Mouse (Mus musculus): ENCODE results near the gene Tmc8. TPM values are rescaled to one million over a fixed set of nuclear protein-coding genes. Genes with fewer than 3 reads are reported as not detected.

The Tmc8 gene
- polyA plus RNA-seq, 1 experiment from 2014 or later = 0.99 TPM

GRCm38 (mm10) chr11:117751544-117751943 lies 30.3 kb upstream of the Tmc8 start:
- ATAC-seq = no peak
- Histone ChIP-seq H3K36me3 (ENCODE audit: control insufficient read depth, insufficient read depth) (peaks cover 61% of the 10 kb centered on the region), H3K4me1 (replicated peaks; ENCODE audit: control insufficient read depth, insufficient read depth, low read length) (no peaks in the 10 kb centered on the region), H3K27me3 (replicated peaks; ENCODE audit: control insufficient read depth, insufficient read depth, low read length) (no peaks in the 10 kb centered on the region), H3K9ac (replicated peaks; ENCODE audit: low read depth, low read length) (no peak overlapping the region), H3K4me2 (ENCODE audit: low read length) (no peak overlapping the region), H3K4me3 (replicated peaks; ENCODE audit: low read length) (no peak overlapping the region), H3K27ac (ENCODE audit: low read length) (no peak overlapping the region), H3K9me3 (ENCODE audit: control insufficient read depth, low read length) (no peaks in the 10 kb centered on the region)
- 83% methylated on average over 6 of the region's 6 CpGs for WGBS

- H3K27me3 ChIP-seq (replicated peaks; ENCODE audit: control insufficient read depth, insufficient read depth, low read length) = no peaks in the 10 kb centered on the region
- 92% methylated on average over 7 of the region's 7 CpGs for WGBS
- peaks cover 56% of the 10 kb centered on the region for H3K36me3 ChIP-seq (ENCODE audit: control insufficient read depth, insufficient read depth)
- no peaks in the 10 kb centered on the region for H3K9me3 ChIP-seq (ENCODE audit: control insufficient read depth, low read length)
- ATAC-seq = no peak
- H3K4me2 ChIP-seq (ENCODE audit: low read length) = no peak overlapping the region
- no peaks in the 10 kb centered on the region for H3K4me1 ChIP-seq (replicated peaks; ENCODE audit: control insufficient read depth, insufficient read depth, low read length)
- H3K4me3 ChIP-seq (replicated peaks; ENCODE audit: low read length) = no peak overlapping the region
- H3K27ac ChIP-seq (ENCODE audit: low read length) = no peak overlapping the region
- H3K9ac ChIP-seq (replicated peaks; ENCODE audit: low read depth, low read length) = no peak overlapping the region
Observed at GRCm38 (mm10) chr11:117755891-117756290, 26.0 kb upstream of the Tmc8 start.

GRCm38 (mm10) chr11:117759267-117759666 lies 22.6 kb upstream of the Tmc8 start:
- ATAC-seq = no peak
- no peak overlapping the region for H3K4me2 ChIP-seq (ENCODE audit: low read length)
- H3K4me1 ChIP-seq (replicated peaks; ENCODE audit: control insufficient read depth, insufficient read depth, low read length) = no peaks in the 10 kb centered on the region
- no peak overlapping the region for H3K4me3 ChIP-seq (replicated peaks; ENCODE audit: low read length)
- H3K27me3 ChIP-seq (replicated peaks; ENCODE audit: control insufficient read depth, insufficient read depth, low read length) = no peaks in the 10 kb centered on the region
- 93% methylated on average over 10 of the region's 10 CpGs for WGBS
- peaks cover 45% of the 10 kb centered on the region for H3K36me3 ChIP-seq (ENCODE audit: control insufficient read depth, insufficient read depth)
- no peak overlapping the region for H3K9ac ChIP-seq (replicated peaks; ENCODE audit: low read depth, low read length)
- no peaks in the 10 kb centered on the region for H3K9me3 ChIP-seq (ENCODE audit: control insufficient read depth, low read length)
- no peak overlapping the region for H3K27ac ChIP-seq (ENCODE audit: low read length)

DNA sequence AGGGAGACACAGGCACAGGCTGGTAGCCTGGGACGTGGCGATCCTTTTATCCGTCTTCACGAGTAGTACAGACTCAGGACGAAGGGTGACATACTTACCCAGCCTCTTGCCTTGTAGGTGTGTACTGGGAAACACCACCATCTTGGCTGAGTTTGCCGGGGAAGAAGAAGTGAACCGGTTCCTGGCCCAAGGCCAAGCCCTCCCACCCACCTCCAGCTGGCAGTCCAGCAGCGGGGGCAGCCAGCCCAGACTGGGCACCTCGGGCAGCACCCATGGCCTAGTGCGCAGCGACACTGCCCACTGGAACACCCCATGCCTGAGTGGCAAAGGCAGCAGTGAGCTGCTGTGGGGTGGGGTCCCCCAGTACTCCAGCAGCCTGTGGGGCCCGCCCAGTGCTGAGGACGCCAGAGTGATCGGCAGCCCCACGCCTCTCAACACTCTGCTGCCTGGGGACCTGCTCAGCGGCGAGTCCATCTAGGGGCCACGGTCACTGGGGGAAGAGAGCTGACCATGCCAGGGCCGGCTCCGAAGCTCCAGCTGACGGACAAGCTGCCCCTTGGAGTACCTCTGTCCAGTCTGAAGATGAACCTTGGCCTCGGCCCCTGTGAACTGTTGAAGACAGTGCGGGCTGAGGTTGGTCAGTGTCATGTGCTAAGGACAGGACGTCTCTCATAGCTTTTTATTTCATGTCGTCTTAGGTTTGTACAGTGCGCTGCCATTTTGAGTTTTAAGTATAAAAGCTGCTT lies 21.3 kb upstream of the Tmc8 start:
- H3K36me3 ChIP-seq (ENCODE audit: control insufficient read depth, insufficient read depth) = peaks cover 36% of the 10 kb centered on the region
- 87% methylated on average over 26 of the region's 26 CpGs for WGBS
- H3K27ac ChIP-seq (ENCODE audit: low read length) = no peak overlapping the region
- no peaks in the 10 kb centered on the region for H3K9me3 ChIP-seq (ENCODE audit: control insufficient read depth, low read length)
- no peaks in the 10 kb centered on the region for H3K4me1 ChIP-seq (replicated peaks; ENCODE audit: control insufficient read depth, insufficient read depth, low read length)
- H3K27me3 ChIP-seq (replicated peaks; ENCODE audit: control insufficient read depth, insufficient read depth, low read length) = no peaks in the 10 kb centered on the region
- no peak overlapping the region for H3K9ac ChIP-seq (replicated peaks; ENCODE audit: low read depth, low read length)
- no peak for ATAC-seq
- no peak overlapping the region for H3K4me2 ChIP-seq (ENCODE audit: low read length)
- H3K4me3 ChIP-seq (replicated peaks; ENCODE audit: low read length) = no peak overlapping the region

GRCm38 (mm10) chr11:117761801-117762200 lies 20.1 kb upstream of the Tmc8 start:
- Histone ChIP-seq H3K36me3 (ENCODE audit: control insufficient read depth, insufficient read depth) (peaks cover 27% of the 10 kb centered on the region), H3K4me3 (replicated peaks; ENCODE audit: low read length) (no peak overlapping the region), H3K9me3 (ENCODE audit: control insufficient read depth, low read length) (no peaks in the 10 kb centered on the region), H3K4me2 (ENCODE audit: low read length) (no peak overlapping the region), H3K4me1 (replicated peaks; ENCODE audit: control insufficient read depth, insufficient read depth, low read length) (no peaks in the 10 kb centered on the region), H3K27ac (ENCODE audit: low read length) (no peak overlapping the region), H3K9ac (replicated peaks; ENCODE audit: low read depth, low read length) (no peak overlapping the region), H3K27me3 (replicated peaks; ENCODE audit: control insufficient read depth, insufficient read depth, low read length) (no peaks in the 10 kb centered on the region)
- no peak for ATAC-seq
- WGBS = 93% methylated on average over 13 of the region's 13 CpGs

DNA sequence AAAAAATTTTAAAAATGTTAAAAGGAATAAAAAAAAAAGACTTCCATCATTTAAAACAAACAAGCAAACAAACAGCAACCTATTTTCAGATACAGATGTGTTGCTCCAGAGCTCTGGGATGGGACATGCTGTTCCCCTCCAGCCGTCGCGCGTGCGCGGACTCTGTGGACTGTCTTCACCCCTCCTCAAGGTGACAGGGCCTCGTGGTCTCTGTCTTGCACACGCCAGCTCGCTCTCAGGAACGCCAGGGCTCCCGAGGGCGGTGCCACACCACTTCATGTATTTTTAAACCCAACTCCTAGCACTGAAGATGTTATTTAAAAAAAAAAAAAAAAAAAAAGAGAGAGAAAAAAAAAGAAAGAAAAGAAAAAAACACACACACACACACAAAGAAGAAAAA lies 19.6 kb upstream of the Tmc8 start:
- ATAC-seq = no peak
- Histone ChIP-seq H3K9ac (replicated peaks; ENCODE audit: low read depth, low read length) (no peak overlapping the region), H3K36me3 (ENCODE audit: control insufficient read depth, insufficient read depth) (peaks cover 27% of the 10 kb centered on the region), H3K4me3 (replicated peaks; ENCODE audit: low read length) (no peak overlapping the region), H3K27me3 (replicated peaks; ENCODE audit: control insufficient read depth, insufficient read depth, low read length) (no peaks in the 10 kb centered on the region), H3K4me2 (ENCODE audit: low read length) (no peak overlapping the region), H3K27ac (ENCODE audit: low read length) (no peak overlapping the region), H3K4me1 (replicated peaks; ENCODE audit: control insufficient read depth, insufficient read depth, low read length) (no peaks in the 10 kb centered on the region), H3K9me3 (ENCODE audit: control insufficient read depth, low read length) (no peaks in the 10 kb centered on the region)
- 90% methylated on average over 12 of the region's 12 CpGs for WGBS

GRCm38 (mm10) chr11:117764319-117764718 lies 17.6 kb upstream of the Tmc8 start:
- no peaks in the 10 kb centered on the region for H3K9me3 ChIP-seq (ENCODE audit: control insufficient read depth, low read length)
- no peak overlapping the region for H3K27ac ChIP-seq (ENCODE audit: low read length)
- no peak overlapping the region for H3K9ac ChIP-seq (replicated peaks; ENCODE audit: low read depth, low read length)
- H3K27me3 ChIP-seq (replicated peaks; ENCODE audit: control insufficient read depth, insufficient read depth, low read length) = no peaks in the 10 kb centered on the region
- H3K4me1 ChIP-seq (replicated peaks; ENCODE audit: control insufficient read depth, insufficient read depth, low read length) = peaks cover 1% of the 10 kb centered on the region
- no peak overlapping the region for H3K4me3 ChIP-seq (replicated peaks; ENCODE audit: low read length)
- no peak for ATAC-seq
- H3K36me3 ChIP-seq (ENCODE audit: control insufficient read depth, insufficient read depth) = peaks cover 13% of the 10 kb centered on the region
- H3K4me2 ChIP-seq (ENCODE audit: low read length) = no peak overlapping the region
- WGBS = 91% methylated on average over 9 of the region's 9 CpGs

DNA sequence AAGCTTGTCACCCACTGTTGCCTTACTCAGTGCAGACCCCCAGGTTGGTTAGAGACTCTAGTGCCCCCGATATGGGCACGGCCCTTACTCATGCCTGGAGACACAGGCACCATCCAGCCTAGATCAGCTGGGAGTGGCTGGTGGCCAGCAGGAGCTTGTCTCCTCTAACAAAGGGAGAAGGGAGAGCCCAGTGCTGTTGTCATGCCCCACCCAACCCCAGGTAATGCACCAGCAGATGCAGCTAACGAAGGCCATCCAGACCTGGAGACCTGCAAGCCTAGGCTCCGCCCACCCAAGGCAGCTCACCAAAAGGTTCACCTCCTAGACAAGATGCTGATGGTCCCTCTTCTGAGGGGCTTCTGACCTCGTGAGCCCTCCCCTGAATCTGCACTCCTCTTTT lies 16.5 kb upstream of the Tmc8 start:
- no peaks in the 10 kb centered on the region for H3K27me3 ChIP-seq (replicated peaks; ENCODE audit: control insufficient read depth, insufficient read depth, low read length)
- H3K36me3 ChIP-seq (ENCODE audit: control insufficient read depth, insufficient read depth) = peaks cover 7% of the 10 kb centered on the region
- H3K4me1 ChIP-seq (replicated peaks; ENCODE audit: control insufficient read depth, insufficient read depth, low read length) = peaks cover 6% of the 10 kb centered on the region
- no peak overlapping the region for H3K4me3 ChIP-seq (replicated peaks; ENCODE audit: low read length)
- H3K9me3 ChIP-seq (ENCODE audit: control insufficient read depth, low read length) = no peaks in the 10 kb centered on the region
- WGBS = 84% methylated on average over 5 of the region's 5 CpGs
- no peak for ATAC-seq
- H3K4me2 ChIP-seq (ENCODE audit: low read length) = no peak overlapping the region
- H3K9ac ChIP-seq (replicated peaks; ENCODE audit: low read depth, low read length) = no peak overlapping the region
- no peak overlapping the region for H3K27ac ChIP-seq (ENCODE audit: low read length)

GRCm38 (mm10) chr11:117766275-117766674 lies 15.6 kb upstream of the Tmc8 start:
- Histone ChIP-seq H3K9me3 (ENCODE audit: control insufficient read depth, low read length) (no peaks in the 10 kb centered on the region), H3K9ac (replicated peaks; ENCODE audit: low read depth, low read length) (no peak overlapping the region), H3K27me3 (replicated peaks; ENCODE audit: control insufficient read depth, insufficient read depth, low read length) (no peaks in the 10 kb centered on the region), H3K4me1 (replicated peaks; ENCODE audit: control insufficient read depth, insufficient read depth, low read length) (peaks cover 6% of the 10 kb centered on the region), H3K27ac (ENCODE audit: low read length) (no peak overlapping the region), H3K36me3 (ENCODE audit: control insufficient read depth, insufficient read depth) (peaks cover 4% of the 10 kb centered on the region), H3K4me2 (ENCODE audit: low read length) (no peak overlapping the region), H3K4me3 (replicated peaks; ENCODE audit: low read length) (no peak overlapping the region)
- WGBS = 87% methylated on average over 3 of the region's 3 CpGs
- no peak for ATAC-seq

All from forebrain, embryonic 16.5 days (tissue).